Mouse (Mus musculus) spleen, adult 2 months (tissue): ENCODE data around the gene Prg2.

Source experiments
- CTCF ChIP-seq: fragments of 200-500 bp; IDR thresholded peaks from 2 replicates; pipeline ENCODE4 v1.5.1; 2011; ENCODE audit warnings: mild to moderate bottlenecking, inconsistent platforms; ENCODE audit not compliant: insufficient read depth, insufficient read length, insufficient replicate concordance; ENCODE audit errors: extremely low read depth
- POLR2A ChIP-seq: fragments of 200-500 bp; IDR thresholded peaks from 2 replicates; pipeline ENCODE4 v1.6.1; 2011; ENCODE audit warnings: low read depth, low read length, inconsistent platforms

- TF ChIP-seq CTCF (no peak), POLR2A (no peak)
These were observed 7.7 kb downstream of the Prg2 start, which contains the start of gene Prg3 for GRCm38 (mm10) chr2:84987930-84988329.
